In the genomic region with DNA sequence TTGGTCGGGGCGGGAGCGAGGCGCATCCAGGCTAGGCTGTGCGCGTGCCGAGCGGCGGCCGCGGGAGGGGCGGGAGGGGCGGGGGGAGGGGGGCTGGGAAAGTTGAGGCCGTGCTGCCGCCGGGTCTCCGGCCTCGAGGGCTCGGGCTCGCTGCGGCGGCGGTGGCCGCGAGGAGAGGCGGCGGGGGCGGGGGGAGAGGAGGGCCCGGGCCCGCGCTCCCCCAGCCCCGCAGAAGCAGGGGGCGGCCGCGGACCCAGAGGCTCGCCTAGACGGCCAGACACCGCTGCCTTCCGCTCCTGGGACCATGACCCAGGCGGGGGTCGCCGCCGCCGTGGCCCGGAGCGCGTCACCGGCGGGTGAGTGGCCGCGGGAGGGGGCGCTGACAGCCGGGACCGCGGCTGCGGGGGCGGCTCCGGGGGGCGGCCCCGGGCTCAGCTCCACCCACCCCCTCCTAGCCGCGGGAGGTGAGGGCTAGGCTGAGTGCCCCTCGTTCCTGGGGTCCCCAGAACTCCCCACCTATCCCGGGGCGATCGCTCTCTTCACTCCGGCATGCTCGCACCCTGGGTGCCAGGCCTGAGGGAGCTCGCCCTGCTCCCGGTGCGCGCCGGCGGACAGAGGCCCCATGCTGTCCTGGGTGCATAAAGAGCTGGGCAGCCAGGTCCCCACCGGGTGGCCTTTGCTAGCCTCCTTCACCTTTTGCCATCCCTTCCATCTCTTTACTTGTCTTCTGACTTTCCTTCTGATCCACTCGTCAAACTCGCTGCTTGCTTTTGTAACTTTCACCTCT, we compare ENCODE assay signal across 8 mouse cellular contexts. TPM values are rescaled to one million over a fixed set of nuclear protein-coding genes. Genes with fewer than 3 reads are reported as not detected.
DNase-seq lines count a peak whose midpoint lies in the region; ATAC-seq and TF ChIP-seq lines count a peak whose summit lies in the region.

Gene Usf3, plus strand, starts transcription at position 92 of the 787 bp plus-strand sequence.

- POLR2A ChIA-PET in Patski (lab: Charles Lee) = interaction anchor here (0.7 to 1.4 kb wide), 4 partner anchors 34 to 41 kb away, joined by 3 to 6 read pairs (median 4); partner anchors contain the start of genes Atp6v1a and Naa50

- H3K9me3 ChIP-seq in hindbrain, embryonic 12.5 days (replicated peaks) = no peaks in the 10 kb centered on the region

- in situ Hi-C loops in Patski (cut with MboI; ENCODE audit: low pct_unique_long_range_greater_than_20kb) = no loop called here

- WGBS in hindbrain, embryonic 12.5 days = under 1% methylated on average over 35 of the region's 77 CpGs

- no peak for TF ChIP-seq CTCF in Patski (IDR thresholded peaks at IDR 0.05)

- H3K4me2 ChIP-seq in hindbrain, embryonic 12.5 days (replicated peaks) = peak within 1 kb of the TSS; percentile 74

- ATAC-seq in Patski = peak; percentile 37
- ATAC-seq in hindbrain, embryonic 12.5 days (ENCODE audit: low FRiP score) = peak; percentile 77

- CTCF ChIA-PET in Patski (lab: Charles Lee) = interaction anchor here (0.9 to 1.9 kb wide), 8 partner anchors 10 to 484 kb away, joined by 3 to 9 read pairs (median 4); no protein-coding TSS in a partner anchor

- DNase-seq in Patski (ENCODE audit: low read depth, low spot score) = no peak
- DNase-seq in cerebellum, adult 8-10 months = peak; percentile 61
- DNase-seq in frontal cortex, postnatal 25 days (ENCODE audit: low spot score in 2 of 2) = peak; percentile 23 to 28
- DNase-seq in layer of hippocampus, postnatal 25 days (ENCODE audit: extremely low spot score in 1 of 2, low spot score in 1 of 2) = peak; percentile 37 to 45
- DNase-seq in lung, postnatal 10 days = peak; percentile 62
- DNase-seq in ovary, postnatal 36 days (ENCODE audit: low spot score) = peak; percentile 75
- peak; percentile 82 for DNase-seq in thymus, postnatal 4 days

- peaks cover 17% of the 10 kb centered on the region for H3K4me1 ChIP-seq in hindbrain, embryonic 12.5 days

- H3K36me3 ChIP-seq in hindbrain, embryonic 12.5 days = no peaks in the 10 kb centered on the region

- no peaks in the 10 kb centered on the region for H3K27me3 ChIP-seq in Patski
- no peaks in the 10 kb centered on the region for H3K27me3 ChIP-seq in hindbrain, embryonic 12.5 days

- H3K4me3 ChIP-seq in hindbrain, embryonic 12.5 days = peak within 1 kb of the TSS; percentile 97

- H3K27ac ChIP-seq in hindbrain, embryonic 12.5 days = peak within 1 kb of the TSS; percentile 90

- H3K9ac ChIP-seq in hindbrain, embryonic 12.5 days = peak within 1 kb of the TSS; percentile 96

RNA-seq across cellular contexts. Expression of gene Usf3, which starts in this region (rescaled TPM):
- polyA plus RNA-seq in Patski (2021) = 10.2 TPM
- 3.5 and 4.3 TPM in 2 replicates for polyA plus RNA-seq in hindbrain, embryonic 12.5 days (2016; fragmentation: Nextera tagmentation; extraction: Ambion mirVana)
- 10 to 100 TPM; 34.2 to 44.2 TPM for total RNA-seq in layer of hippocampus, postnatal 25 days (2021)
